Mouse (Mus musculus) limb, embryonic 15.5 days (tissue): ENCODE measurements at regions not wholly inside any gene's neighbourhood (a gene's known extent, or its start where the extent isn't known, plus 50 kb on each side); places are given as distances from the start of the nearest gene placed in this dataset.
A peak's percentile ranks its signal among the peaks of the same experiment; 100 is the strongest.

Source experiments
- ATAC-seq: fragments of 200-750 bp; cut with Nextera tagmentation; 2 replicates; pipeline ENCODE4 v1.8.0; 2017; ENCODE audit warnings: low read depth, moderate TSS enrichment; ENCODE audit not compliant: insufficient number of reproducible peaks, low FRiP score, low TSS enrichment
- H3K27ac ChIP-seq: fragments of 300-500 bp; sonication (generic); 2 replicates; pipeline ENCODE4 v1.5.1; 2015; ENCODE audit warnings: moderate library complexity, mild to moderate bottlenecking, inconsistent platforms
- H3K27me3 ChIP-seq: fragments of 300-500 bp; sonication (generic); 2 replicates; pipeline ENCODE4 v1.6.1; 2015; ENCODE audit warnings: inconsistent platforms
- H3K36me3 ChIP-seq: fragments of 300-500 bp; sonication (generic); 2 replicates; pipeline ENCODE4 v1.6.1; 2015; ENCODE audit warnings: inconsistent platforms
- H3K4me1 ChIP-seq: fragments of 300-500 bp; sonication (generic); 2 replicates; pipeline ENCODE4 v1.6.1; 2015; ENCODE audit warnings: inconsistent platforms
- H3K4me2 ChIP-seq: fragments of 300-500 bp; sonication (generic); 2 replicates; pipeline ENCODE4 v1.6.1; 2015; ENCODE audit warnings: mild to moderate bottlenecking, inconsistent platforms
- H3K4me3 ChIP-seq: fragments of 300-500 bp; sonication (generic); 2 replicates; pipeline ENCODE4 v1.5.1; 2015; ENCODE audit warnings: mild to moderate bottlenecking, inconsistent platforms
- H3K9ac ChIP-seq: fragments of 300-500 bp; sonication (generic); 2 replicates; pipeline ENCODE4 v1.6.1; 2015; ENCODE audit warnings: inconsistent platforms
- H3K9me3 ChIP-seq: fragments of 300-500 bp; sonication (generic); 2 replicates; pipeline ENCODE4 v1.6.1; 2016; ENCODE audit warnings: inconsistent platforms
- WGBS: fragments of 180-500 bp; shearing (Covaris S2); methylation state at CpG from one replicate; pipeline ENCODE4 v1.1.7; 2015; 5-methylcytosine and 5-hydroxymethylcytosine counted together

DNA sequence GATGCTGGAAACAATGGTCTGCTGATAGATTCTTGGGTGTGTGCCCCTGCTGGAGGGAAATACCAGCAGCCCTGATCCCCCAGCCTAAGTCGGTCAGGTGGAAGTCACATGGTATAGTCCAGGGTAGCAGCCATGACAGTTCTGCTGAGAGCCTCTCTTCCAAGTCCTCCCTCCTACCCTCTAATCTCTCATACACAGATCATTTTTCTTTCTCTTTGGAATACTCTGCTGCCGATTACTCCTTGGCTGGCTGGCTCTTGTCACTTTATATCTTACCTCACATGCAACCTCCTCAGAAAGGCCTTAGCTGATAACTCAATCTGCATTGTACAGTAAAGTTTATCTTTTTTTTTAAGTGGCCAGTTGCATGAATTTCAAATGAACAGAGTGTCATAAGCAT is 162.5 kb upstream of the Kbtbd8 start:
- H3K27ac ChIP-seq = no peak overlapping the region
- no peaks in the 10 kb centered on the region for H3K9me3 ChIP-seq
- 68% methylated on average over 2 of the region's 2 CpGs for WGBS
- H3K27me3 ChIP-seq = no peaks in the 10 kb centered on the region
- ATAC-seq = no peak
- H3K4me1 ChIP-seq = no peaks in the 10 kb centered on the region
- H3K4me3 ChIP-seq = no peak overlapping the region
- no peak overlapping the region for H3K4me2 ChIP-seq
- H3K36me3 ChIP-seq = no peaks in the 10 kb centered on the region
- no peak overlapping the region for H3K9ac ChIP-seq

DNA sequence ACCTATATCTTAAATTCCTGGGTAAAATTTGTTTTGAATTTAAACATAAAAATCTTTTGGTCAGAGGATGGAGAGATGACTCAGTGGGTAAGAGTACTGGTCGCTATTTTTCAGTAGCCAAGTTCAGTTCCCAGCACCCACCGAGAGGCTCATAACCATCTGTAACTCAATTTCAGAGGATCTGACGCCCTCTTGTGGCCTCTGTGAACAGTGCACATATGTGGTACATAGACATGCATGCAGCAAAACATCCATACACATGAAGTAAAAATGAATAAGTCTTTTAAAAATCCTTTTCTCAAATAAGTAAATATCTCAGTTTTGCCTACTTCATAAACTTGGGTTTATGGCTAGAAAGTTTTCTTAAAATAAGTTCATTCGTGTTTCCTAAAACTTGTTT is 163.4 kb upstream of the Kbtbd8 start:
- no peak for ATAC-seq
- no peak overlapping the region for H3K4me3 ChIP-seq
- no peaks in the 10 kb centered on the region for H3K27me3 ChIP-seq
- 81% methylated on average over 4 of the region's 4 CpGs for WGBS
- no peak overlapping the region for H3K27ac ChIP-seq
- H3K9me3 ChIP-seq = no peaks in the 10 kb centered on the region
- no peaks in the 10 kb centered on the region for H3K36me3 ChIP-seq
- no peaks in the 10 kb centered on the region for H3K4me1 ChIP-seq
- no peak overlapping the region for H3K9ac ChIP-seq
- H3K4me2 ChIP-seq = no peak overlapping the region

DNA sequence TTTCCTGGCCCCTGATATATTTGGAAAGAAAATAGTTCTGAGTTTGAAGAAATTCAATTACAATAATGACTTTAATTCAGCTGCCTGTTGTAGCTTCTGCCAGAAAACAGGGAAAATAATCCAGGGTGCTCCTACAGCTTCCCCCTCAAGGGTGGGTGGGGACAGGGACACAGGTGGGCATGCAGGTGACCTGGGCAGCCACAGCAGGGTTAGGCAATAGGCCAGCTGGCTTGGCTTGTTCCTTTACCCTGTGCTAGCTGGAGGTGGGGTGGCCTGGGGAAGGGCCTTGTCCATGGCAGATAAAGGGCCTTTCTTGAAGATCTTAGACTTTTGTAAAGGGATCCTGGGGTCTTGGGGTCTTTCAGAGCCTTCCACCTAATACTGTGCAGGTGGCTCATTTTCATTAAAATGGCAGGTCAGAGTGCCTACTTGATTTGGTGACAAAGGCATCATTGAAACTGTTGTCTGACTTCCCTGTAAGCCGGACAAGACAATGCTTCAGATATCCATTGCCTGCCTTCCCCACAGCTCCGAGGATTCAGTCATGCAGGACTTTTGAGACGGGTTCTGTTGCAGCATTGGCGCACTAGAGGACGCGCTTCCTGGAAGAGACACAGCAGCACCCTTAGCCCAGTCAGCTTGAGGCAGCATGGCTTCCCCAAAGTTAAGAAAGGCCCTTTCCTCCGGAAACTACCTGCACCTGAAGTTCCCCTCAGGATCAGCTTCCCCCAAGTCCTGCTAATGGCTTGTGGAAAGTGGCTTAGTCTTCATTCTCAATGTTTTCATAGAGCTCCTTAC is 164.9 kb upstream of the Kbtbd8 start:
- H3K9me3 ChIP-seq = no peaks in the 10 kb centered on the region
- no peak overlapping the region for H3K4me3 ChIP-seq
- no peak overlapping the region for H3K4me2 ChIP-seq
- no peak overlapping the region for H3K27ac ChIP-seq
- no peaks in the 10 kb centered on the region for H3K27me3 ChIP-seq
- H3K36me3 ChIP-seq = no peaks in the 10 kb centered on the region
- ATAC-seq = no peak
- H3K9ac ChIP-seq = no peak overlapping the region
- 94% methylated on average over 7 of the region's 7 CpGs for WGBS
- no peaks in the 10 kb centered on the region for H3K4me1 ChIP-seq

- no peak overlapping the region for H3K9ac ChIP-seq
- no peaks in the 10 kb centered on the region for H3K9me3 ChIP-seq
- no peak overlapping the region for H3K4me2 ChIP-seq
Measured at GRCm38 (mm10) chr6:94950944-94951343, 166.1 kb upstream of the Kbtbd8 start.

DNA sequence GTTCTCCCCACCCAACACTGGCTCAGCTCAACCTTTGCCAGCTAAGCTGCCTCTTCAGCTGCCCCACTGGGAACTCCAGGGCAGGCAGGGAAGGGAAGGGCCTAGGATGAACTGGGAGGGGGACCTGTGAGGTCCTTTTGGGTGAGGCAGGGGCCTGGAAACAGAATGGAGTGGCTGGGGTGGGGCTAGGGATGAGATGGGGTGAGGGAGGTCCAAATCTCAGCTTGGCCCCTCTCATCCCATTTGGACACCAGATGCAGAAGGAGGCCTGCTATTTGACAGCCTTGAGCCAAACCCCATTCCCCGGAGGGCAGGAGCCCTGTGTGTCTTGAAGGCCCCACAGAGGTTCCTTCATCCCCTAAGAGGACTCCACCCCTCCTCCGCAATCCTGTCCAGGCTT is 166.7 kb upstream of the Kbtbd8 start:
- H3K27me3 ChIP-seq = no peaks in the 10 kb centered on the region
- no peak overlapping the region for H3K4me2 ChIP-seq
- H3K9ac ChIP-seq = no peak overlapping the region
- H3K36me3 ChIP-seq = no peaks in the 10 kb centered on the region
- H3K4me1 ChIP-seq = peaks cover 10% of the 10 kb centered on the region
- WGBS = 64% methylated on average over 2 of the region's 2 CpGs
- no peaks in the 10 kb centered on the region for H3K9me3 ChIP-seq
- no peak overlapping the region for H3K4me3 ChIP-seq
- H3K27ac ChIP-seq = no peak overlapping the region
- no peak for ATAC-seq

More at GRCm38 (mm10) chr6:94950944-94951343, 166.1 kb upstream of the Kbtbd8 start:
- no peaks in the 10 kb centered on the region for H3K27me3 ChIP-seq
- ATAC-seq = no peak
- H3K36me3 ChIP-seq = no peaks in the 10 kb centered on the region
- no peak overlapping the region for H3K27ac ChIP-seq
- peaks cover 9% of the 10 kb centered on the region for H3K4me1 ChIP-seq
- 76% methylated on average over 5 of the region's 5 CpGs for WGBS
- H3K4me3 ChIP-seq = no peak overlapping the region

DNA sequence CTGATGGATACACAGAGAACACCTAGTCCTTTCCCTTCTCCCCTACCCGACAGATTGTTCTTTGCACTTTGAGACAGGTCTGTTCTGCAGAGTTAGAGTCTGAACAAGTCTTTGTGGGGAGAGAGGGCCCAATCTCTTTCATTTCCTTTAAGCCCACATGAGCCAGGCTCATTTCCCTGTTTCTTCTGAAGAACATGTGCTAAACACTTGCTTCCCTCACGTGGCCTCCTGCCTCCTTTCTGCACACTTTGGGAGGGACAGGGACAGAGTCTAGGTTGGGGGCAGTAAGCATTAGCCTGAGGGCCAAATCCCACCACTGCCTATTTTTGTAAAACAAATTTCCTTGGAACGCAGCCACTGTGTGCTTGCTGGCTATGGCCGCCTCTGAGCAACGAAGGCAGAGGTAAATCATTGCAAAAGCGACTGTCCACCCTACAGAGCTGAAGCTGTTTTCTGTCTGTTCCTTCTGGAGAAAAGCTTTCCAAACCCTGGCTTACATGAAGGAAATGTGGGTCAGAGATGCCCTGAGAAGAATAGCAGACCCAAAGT is 170.6 kb upstream of the Kbtbd8 start:
- Histone ChIP-seq H3K27me3 (no peaks in the 10 kb centered on the region), H3K4me1 (peaks cover 17% of the 10 kb centered on the region), H3K9ac (no peak overlapping the region), H3K4me2 (no peak overlapping the region), H3K4me3 (no peak overlapping the region), H3K9me3 (no peaks in the 10 kb centered on the region), H3K36me3 (no peaks in the 10 kb centered on the region), H3K27ac (0 out of 2 replicates have a peak overlapping the region, but pooled peaks have one; percentile 51)
- WGBS = 38% methylated on average over 6 of the region's 6 CpGs
- ATAC-seq = no peak

- H3K9ac ChIP-seq = no peak overlapping the region
- no peak overlapping the region for H3K4me2 ChIP-seq
- peaks cover 17% of the 10 kb centered on the region for H3K4me1 ChIP-seq
- no peak overlapping the region for H3K27ac ChIP-seq
- WGBS = 77% methylated on average over 5 of the region's 5 CpGs
- no peak for ATAC-seq
- H3K4me3 ChIP-seq = no peak overlapping the region
- no peaks in the 10 kb centered on the region for H3K27me3 ChIP-seq
- no peaks in the 10 kb centered on the region for H3K36me3 ChIP-seq
- H3K9me3 ChIP-seq = no peaks in the 10 kb centered on the region
Measured at GRCm38 (mm10) chr6:94945715-94946114, 171.3 kb upstream of the Kbtbd8 start.

DNA sequence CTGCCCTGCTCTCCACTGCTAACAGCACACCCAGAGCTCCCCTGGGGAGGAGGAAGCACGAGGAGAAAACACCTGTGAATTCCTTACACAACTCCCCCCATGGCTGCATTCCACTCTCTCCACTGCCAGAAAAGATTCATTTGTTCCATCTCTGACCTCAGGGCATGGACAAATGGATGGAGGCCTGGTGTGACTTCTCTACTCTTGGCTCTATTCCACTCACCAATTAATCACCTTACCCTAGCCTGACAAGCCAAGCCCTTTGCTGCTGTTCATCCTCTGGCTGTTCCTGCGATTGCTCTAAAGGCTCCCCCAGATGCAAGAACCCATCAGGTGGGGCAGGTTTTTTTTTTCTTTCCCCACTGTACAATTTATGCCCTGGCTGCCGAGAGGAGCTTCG is 172.8 kb upstream of the Kbtbd8 start:
- Histone ChIP-seq H3K4me1 (peaks cover 17% of the 10 kb centered on the region), H3K4me2 (no peak overlapping the region), H3K27me3 (no peaks in the 10 kb centered on the region), H3K4me3 (no peak overlapping the region), H3K36me3 (no peaks in the 10 kb centered on the region), H3K9ac (no peak overlapping the region), H3K27ac (no peak overlapping the region), H3K9me3 (no peaks in the 10 kb centered on the region)
- 25% methylated on average over 4 of the region's 4 CpGs for WGBS
- ATAC-seq = no peak

GRCm38 (mm10) chr6:94938949-94939348 is 178.1 kb upstream of the Kbtbd8 start:
- no peaks in the 10 kb centered on the region for H3K9me3 ChIP-seq
- no peak overlapping the region for H3K27ac ChIP-seq
- H3K27me3 ChIP-seq = no peaks in the 10 kb centered on the region
- ATAC-seq = no peak
- H3K36me3 ChIP-seq = no peaks in the 10 kb centered on the region
- H3K4me1 ChIP-seq = peaks cover 5% of the 10 kb centered on the region; the same call in 1 of the 2 replicates
- 70% methylated on average over 2 of the region's 2 CpGs for WGBS
- no peak overlapping the region for H3K4me3 ChIP-seq
- no peak overlapping the region for H3K4me2 ChIP-seq
- no peak overlapping the region for H3K9ac ChIP-seq

DNA sequence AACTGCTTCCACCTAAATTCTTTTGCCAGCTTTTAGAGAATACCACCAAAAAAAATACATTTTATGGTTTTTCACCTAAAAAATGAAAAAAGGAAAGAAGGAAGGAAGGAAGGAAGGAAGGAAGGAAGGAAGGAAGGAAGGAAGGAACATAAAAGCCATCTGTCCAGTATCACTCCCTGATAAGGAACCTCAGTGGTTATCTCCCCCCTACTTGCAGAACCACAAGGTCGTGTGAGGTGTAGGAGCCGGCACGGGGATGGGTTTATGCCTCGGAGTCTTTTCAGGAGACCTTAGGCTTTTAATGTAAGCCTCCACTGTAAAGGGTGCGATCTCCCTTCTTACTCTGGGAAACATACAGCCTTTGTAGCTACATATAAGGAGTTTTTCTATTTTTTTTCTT is 180.8 kb upstream of the Kbtbd8 start:
- Histone ChIP-seq H3K4me1 (0 out of 2 replicates have a peak, but pooled peaks cover 3% of the 10 kb centered on the region), H3K27me3 (no peaks in the 10 kb centered on the region), H3K36me3 (no peaks in the 10 kb centered on the region), H3K27ac (no peak overlapping the region), H3K4me2 (no peak overlapping the region), H3K4me3 (no peak overlapping the region), H3K9me3 (no peaks in the 10 kb centered on the region), H3K9ac (no peak overlapping the region)
- 76% methylated on average over 5 of the region's 5 CpGs for WGBS
- no peak for ATAC-seq

DNA sequence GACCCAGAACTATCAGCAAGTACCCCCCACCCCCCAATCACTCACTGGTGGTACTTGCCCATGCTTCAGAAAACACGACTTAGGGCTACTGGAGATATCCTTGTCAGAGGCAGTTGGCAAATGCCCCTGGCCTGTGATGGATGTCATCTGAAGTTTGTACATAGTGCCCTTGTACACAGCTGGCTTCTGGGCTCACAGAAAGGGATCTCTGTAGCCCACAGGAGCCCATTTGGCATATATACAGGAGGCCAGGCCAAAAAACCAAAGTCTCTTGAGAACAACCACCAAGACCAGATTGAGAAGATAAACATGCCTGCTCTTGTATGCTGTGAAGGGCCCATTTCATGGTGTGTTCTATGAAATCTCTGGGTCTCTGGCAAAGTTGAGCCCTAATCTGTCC is 181.3 kb upstream of the Kbtbd8 start:
- 78% methylated on average over 1 of the region's 1 CpGs for WGBS
- H3K4me3 ChIP-seq = no peak overlapping the region
- H3K9me3 ChIP-seq = no peaks in the 10 kb centered on the region
- no peaks in the 10 kb centered on the region for H3K27me3 ChIP-seq
- no peak overlapping the region for H3K9ac ChIP-seq
- no peak overlapping the region for H3K4me2 ChIP-seq
- H3K4me1 ChIP-seq = 0 out of 2 replicates have a peak, but pooled peaks cover 3% of the 10 kb centered on the region
- ATAC-seq = no peak
- H3K36me3 ChIP-seq = no peaks in the 10 kb centered on the region
- H3K27ac ChIP-seq = no peak overlapping the region

DNA sequence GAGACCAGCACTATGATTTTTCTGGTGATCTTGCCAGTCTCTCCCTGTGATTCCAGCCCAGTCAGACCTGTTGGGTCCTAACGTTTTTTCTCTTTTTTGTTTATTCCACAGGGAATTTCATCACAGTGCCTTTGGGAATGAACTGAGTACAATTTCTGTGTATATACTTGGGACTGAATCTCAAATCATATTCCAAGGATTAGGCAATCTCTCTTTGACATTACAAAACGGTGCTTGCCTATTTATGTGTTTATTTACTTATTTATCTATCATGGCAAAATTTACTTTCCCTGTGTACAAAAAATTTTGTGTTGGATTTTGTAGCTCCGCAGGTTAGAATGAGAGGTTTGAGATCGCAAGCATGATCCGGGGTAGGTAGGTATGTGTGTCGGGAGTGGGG is 189.2 kb upstream of the Kbtbd8 start:
- H3K4me2 ChIP-seq = no peak overlapping the region
- H3K4me1 ChIP-seq = no peaks in the 10 kb centered on the region
- 91% methylated on average over 6 of the region's 6 CpGs for WGBS
- H3K9me3 ChIP-seq = no peaks in the 10 kb centered on the region
- H3K27ac ChIP-seq = no peak overlapping the region
- H3K9ac ChIP-seq = no peak overlapping the region
- no peak overlapping the region for H3K4me3 ChIP-seq
- no peak for ATAC-seq
- H3K27me3 ChIP-seq = no peaks in the 10 kb centered on the region
- no peaks in the 10 kb centered on the region for H3K36me3 ChIP-seq
